Mouse (Mus musculus) C2C12 (cell line): ENCODE data around the gene Ch25h. TPM values are rescaled to one million over a fixed set of nuclear protein-coding genes. Genes with fewer than 3 reads are reported as not detected.

Experiments used
- H3K27me3 ChIP-seq: one replicate; pipeline ENCODE4 v1.6.1; 2011; ENCODE audit not compliant: control insufficient read depth, insufficient read depth, insufficient read length
- H3K36me3 ChIP-seq: one replicate; pipeline ENCODE4 v1.6.1; 2011; ENCODE audit not compliant: control insufficient read depth, insufficient read depth
- H3K4me3 ChIP-seq: one replicate; pipeline ENCODE4 v1.5.1; 2011; ENCODE audit warnings: mild to moderate bottlenecking, control low read depth; ENCODE audit not compliant: poor library complexity, insufficient read depth, severe bottlenecking
- H3K79me2 ChIP-seq: one replicate; pipeline ENCODE4 v1.6.1; 2011; ENCODE audit not compliant: control insufficient read depth, insufficient read depth
- H3K79me3 ChIP-seq: one replicate; pipeline ENCODE4 v1.6.1; 2011; ENCODE audit warnings: low read depth, control low read depth
- H3ac ChIP-seq: one replicate; pipeline ENCODE3; 2011; ENCODE audit warnings: low read depth; ENCODE audit not compliant: control insufficient read depth, insufficient read length
- CEBPB ChIP-seq: IDR thresholded peaks from one replicate; pipeline ENCODE4 v1.6.1; 2011; ENCODE audit warnings: low read depth, mild to moderate bottlenecking, control low read depth, moderate library complexity
- CTCF ChIP-seq: IDR thresholded peaks from one replicate; pipeline ENCODE4 v1.5.1; 2011; ENCODE audit not compliant: control insufficient read depth, insufficient read depth, insufficient read length
- FOSL1 ChIP-seq: IDR thresholded peaks from one replicate; pipeline ENCODE4 v1.8.0; 2011; ENCODE audit warnings: mild to moderate bottlenecking, low read length; ENCODE audit not compliant: poor library complexity, insufficient read depth, severe bottlenecking
- MAX ChIP-seq: IDR thresholded peaks from one replicate; pipeline ENCODE4 v1.6.1; 2011; ENCODE audit warnings: mild to moderate bottlenecking, control low read depth
- MYOD1 ChIP-seq: IDR thresholded peaks from one replicate; pipeline ENCODE4 v1.6.1; 2011; ENCODE audit warnings: low read depth; ENCODE audit not compliant: control insufficient read depth, insufficient read length
- MYOG ChIP-seq: IDR thresholded peaks from one replicate; pipeline ENCODE4 v1.6.1; 2011; ENCODE audit not compliant: control insufficient read depth, insufficient read length; ENCODE audit errors: extremely low read depth
- USF1 ChIP-seq: IDR thresholded peaks from one replicate; pipeline ENCODE4 v1.6.1; 2011; ENCODE audit warnings: low read depth, mild to moderate bottlenecking, control low read depth, moderate library complexity
- long read RNA-seq, 2 experiments: library from polyadenylated mRNA; unstranded; transcript quantifications; one replicate each; pipeline ENCODE4 v2.0.0; 2019 to 2020
- polyA plus RNA-seq: library from polyadenylated mRNA; unstranded; fragments of >200 nt; fragmentation: generic; extraction: Trizol; gene quantifications from one replicate; pipeline ENCODE4 v1.2.1, GENCODE M21; 2012; ENCODE audit warnings: missing spikeins

Gene Ch25h
- polyA plus RNA-seq = 0.30 TPM
- long read RNA-seq, experiment 1 = 0 reads
- long read RNA-seq, experiment 2, partial matches to known transcripts = 0 of 1 reads
- long read RNA-seq, experiment 2, other reads (novel, unspliced or antisense) = 0 of 1 reads

DNA sequence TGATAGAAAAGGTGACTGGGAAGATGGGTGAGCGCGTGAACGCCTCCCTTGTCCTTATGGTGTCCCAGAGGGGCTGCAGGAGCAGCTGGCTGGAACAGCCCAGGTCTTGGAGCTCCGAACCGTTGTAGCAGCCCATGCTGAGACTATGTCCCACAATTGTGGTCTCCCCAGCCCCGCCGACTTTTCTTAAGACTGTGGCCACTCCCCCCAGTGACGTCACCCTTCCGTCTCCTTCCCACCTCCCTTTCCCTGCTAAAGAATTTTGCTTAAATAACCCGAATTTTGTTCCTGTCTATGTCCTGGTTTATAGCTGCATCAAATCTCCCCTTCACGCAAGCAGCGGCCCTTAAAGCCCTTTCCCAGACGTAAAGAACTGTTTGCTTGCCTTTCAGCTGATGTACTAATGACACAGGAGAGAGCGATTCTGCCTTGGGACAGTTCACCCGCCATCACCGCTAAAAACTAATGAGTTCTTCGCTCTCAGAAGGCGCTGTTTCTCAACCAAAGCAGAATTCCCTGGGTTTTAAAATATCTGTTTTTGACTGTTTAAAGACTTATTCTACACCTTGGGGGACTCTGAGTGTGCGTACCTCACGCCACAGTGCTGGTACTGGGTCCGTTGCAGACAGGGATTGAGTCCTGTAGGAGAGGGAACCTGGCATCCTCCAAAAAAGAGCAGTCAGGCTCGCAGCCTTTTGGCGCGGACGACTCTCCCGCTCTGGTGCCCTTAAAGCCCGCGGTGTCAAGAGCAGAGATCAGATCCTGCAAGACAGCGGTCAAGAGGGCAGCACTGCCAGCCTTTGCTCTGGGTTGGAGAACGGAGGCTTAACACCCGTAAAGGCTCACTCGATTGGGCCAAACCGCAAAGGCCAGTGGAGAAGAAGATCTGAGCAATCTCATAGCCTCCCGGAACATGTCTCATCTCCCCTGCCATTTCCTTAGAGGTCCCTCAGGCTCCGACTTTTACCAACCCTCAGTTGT lies at the start of gene Ch25h:
Gene Ch25h, minus strand, starts transcription at position 174 of the 981 bp plus-strand sequence.
- no peaks in the 10 kb centered on the region for H3K79me2 ChIP-seq
- no peak for TF ChIP-seq MYOG
- no peak for TF ChIP-seq FOSL1
- TF ChIP-seq MAX = no peak
- TF ChIP-seq USF1 = no peak
- TF ChIP-seq MYOD1 = no peak
- no peak for TF ChIP-seq CEBPB
- no peak for TF ChIP-seq CTCF
- H3K36me3 ChIP-seq = no peaks in the 10 kb centered on the region
- H3K27me3 ChIP-seq = no peaks in the 10 kb centered on the region
- H3K79me3 ChIP-seq = no peaks in the 10 kb centered on the region
- H3ac ChIP-seq = peak within 1 kb of the TSS; percentile 40
- H3K4me3 ChIP-seq = peak within 1 kb of the TSS; percentile 15

DNA sequence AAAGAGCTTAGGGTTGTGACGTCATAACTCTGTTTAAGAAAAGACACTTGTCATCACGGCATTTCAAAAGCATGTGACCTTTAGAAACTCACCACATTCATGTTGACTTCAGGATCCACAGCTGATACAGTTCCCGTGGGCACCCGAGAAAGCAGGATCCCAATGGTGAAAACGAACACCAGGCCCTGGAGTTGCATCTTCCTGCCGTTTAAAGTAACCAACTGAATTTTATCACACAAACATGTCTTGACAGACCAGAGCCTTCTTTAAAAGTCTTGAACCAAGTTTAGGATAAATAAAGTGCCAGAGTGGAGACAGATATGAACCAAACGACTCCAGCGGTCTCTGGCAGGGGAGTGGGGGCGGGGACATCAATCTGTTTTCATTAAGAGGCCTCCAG lies 49.7 kb upstream of the Ch25h start:
- Histone ChIP-seq H3K79me3 (no peaks in the 10 kb centered on the region), H3ac (no peak overlapping the region), H3K27me3 (no peaks in the 10 kb centered on the region)

DNA sequence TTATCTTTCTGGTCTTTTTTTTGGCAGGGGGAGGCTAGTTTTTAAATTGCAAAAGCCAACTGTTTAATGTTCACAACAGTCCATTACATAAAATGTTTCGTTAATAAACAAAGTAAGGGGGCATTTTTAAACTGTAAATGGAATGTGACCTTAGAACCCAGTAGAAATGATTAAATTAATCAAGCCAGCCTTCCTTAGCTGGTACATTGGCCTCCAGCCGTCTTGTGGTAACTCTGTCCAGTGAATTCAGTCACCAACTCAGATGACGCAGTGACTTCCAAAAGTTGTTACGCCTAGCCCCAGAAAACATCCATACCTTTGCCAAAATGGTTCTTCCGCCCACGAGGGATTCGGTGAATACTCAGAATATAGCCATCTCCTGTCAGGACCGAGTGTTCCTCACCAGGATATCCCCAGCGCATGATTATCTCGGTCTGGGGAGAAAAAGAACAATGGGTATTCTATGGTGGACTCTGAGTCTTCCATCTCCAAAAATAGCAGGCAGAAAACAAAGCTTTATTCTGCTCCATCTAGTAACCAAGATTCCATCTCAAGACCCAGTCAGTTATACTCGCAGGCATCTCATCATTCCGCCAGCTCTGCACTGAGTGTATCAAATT lies 48.3 kb upstream of the Ch25h start:
- H3ac ChIP-seq = no peak overlapping the region
- TF ChIP-seq FOSL1 = no peak
- no peak for TF ChIP-seq USF1
- TF ChIP-seq MYOD1 = no peak
- TF ChIP-seq CTCF = no peak
- no peak for TF ChIP-seq CEBPB
- no peak for TF ChIP-seq MYOG
- TF ChIP-seq MAX = no peak
- no peaks in the 10 kb centered on the region for H3K79me3 ChIP-seq
- no peaks in the 10 kb centered on the region for H3K27me3 ChIP-seq
- H3K79me2 ChIP-seq = no peaks in the 10 kb centered on the region
- no peaks in the 10 kb centered on the region for H3K36me3 ChIP-seq
- H3K4me3 ChIP-seq = no peak overlapping the region

More for the DNA sequence above, 49.7 kb upstream of the Ch25h start:
- no peak overlapping the region for H3K4me3 ChIP-seq
- no peaks in the 10 kb centered on the region for H3K79me2 ChIP-seq
- TF ChIP-seq CTCF (no peak), CEBPB (no peak), MAX (no peak), FOSL1 (no peak)
- no peaks in the 10 kb centered on the region for H3K36me3 ChIP-seq

DNA sequence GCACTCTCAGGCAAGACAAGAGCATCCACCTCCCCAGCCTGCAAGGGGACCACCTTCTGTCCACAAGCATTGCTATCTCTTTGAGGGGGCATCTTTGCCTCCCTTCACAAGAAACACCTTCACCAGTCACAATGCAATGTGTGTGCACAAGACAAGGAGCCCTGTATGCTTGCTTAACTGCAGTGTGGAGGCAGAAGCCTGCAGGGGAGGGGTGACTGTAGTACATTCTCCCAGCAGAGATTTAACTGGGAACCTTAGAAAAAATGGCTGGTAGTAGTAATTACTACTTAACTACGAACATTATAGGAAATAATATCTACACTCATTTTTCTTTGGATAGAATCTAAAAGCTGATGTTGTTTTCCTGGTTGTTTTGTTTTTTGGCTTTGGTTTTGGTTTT lies 47.0 kb upstream of the Ch25h start:
- Histone ChIP-seq H3K79me2 (no peaks in the 10 kb centered on the region), H3K79me3 (no peaks in the 10 kb centered on the region), H3K36me3 (no peaks in the 10 kb centered on the region), H3K4me3 (no peak overlapping the region), H3ac (no peak overlapping the region), H3K27me3 (no peaks in the 10 kb centered on the region)
- no peak for TF ChIP-seq MYOD1
- TF ChIP-seq MYOG = no peak
- no peak for TF ChIP-seq CTCF
- TF ChIP-seq MAX = no peak
- TF ChIP-seq USF1 = no peak
- no peak for TF ChIP-seq CEBPB
- no peak for TF ChIP-seq FOSL1

DNA sequence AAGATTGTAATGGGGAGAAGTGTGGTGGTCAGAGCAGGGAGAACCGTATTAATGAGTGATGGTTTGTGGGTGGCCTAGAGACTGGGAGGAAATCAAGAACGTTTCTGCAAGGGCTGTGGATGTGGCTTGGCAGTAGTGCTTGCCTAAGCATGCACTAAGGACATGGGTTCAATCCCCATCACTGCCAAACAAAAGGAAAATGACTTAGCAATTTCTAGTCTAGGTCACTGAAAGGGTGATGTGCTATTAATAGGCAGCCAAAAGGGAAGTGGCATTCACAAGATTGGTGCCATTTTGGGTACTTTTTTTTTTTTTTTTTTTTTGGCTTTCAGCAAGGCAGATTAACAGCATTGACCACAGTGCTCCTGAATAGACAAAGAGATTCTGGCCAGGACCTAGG lies 46.4 kb upstream of the Ch25h start:
- Histone ChIP-seq H3K79me3 (no peaks in the 10 kb centered on the region), H3K79me2 (no peaks in the 10 kb centered on the region), H3K4me3 (no peak overlapping the region), H3K36me3 (no peaks in the 10 kb centered on the region), H3ac (no peak overlapping the region), H3K27me3 (no peaks in the 10 kb centered on the region)
- TF ChIP-seq MYOD1 (no peak), USF1 (no peak), MYOG (no peak), CTCF (no peak), MAX (no peak), FOSL1 (no peak), CEBPB (no peak)
